Mouse (Mus musculus) testis, postnatal 10 days (tissue): ENCODE measurements around the gene Lurap1.

ENCODE experiments used
- DNase-seq: peaks from one replicate; pipeline ENCODE4 v3.0.0; 2021; ENCODE audit warnings: low spot score

Gene Lurap1

GRCm38 (mm10) chr4:116151238-116151637, at the start of gene Lurap1:
Lurap1 (minus strand) TSS chr4:116151338.
- DNase-seq: no peak

DNA sequence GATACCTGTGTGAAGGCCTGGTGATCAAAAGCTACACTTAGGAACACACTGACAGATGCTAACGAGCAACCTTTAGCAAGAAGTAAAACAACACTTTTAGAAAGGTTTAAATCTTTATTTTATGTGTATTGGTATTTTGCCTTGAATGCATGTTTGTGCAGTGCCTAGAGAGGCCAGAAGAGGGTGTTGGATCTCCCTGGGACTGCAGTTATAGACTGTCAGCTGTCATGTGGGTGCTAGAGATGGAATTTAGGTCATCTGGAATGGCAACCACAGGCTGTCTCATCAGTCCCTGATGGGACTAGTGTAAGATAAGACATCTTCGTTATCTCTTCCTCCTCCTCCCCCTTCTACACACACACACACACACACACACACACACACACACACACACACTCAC, 47.3 kb upstream of the Lurap1 start:
- no peak for DNase-seq

- no peak for DNase-seq
Measured at GRCm38 (mm10) chr4:116193583-116194383, 42.6 kb upstream of the Lurap1 start.

GRCm38 (mm10) chr4:116192286-116192835, 41.2 kb upstream of the Lurap1 start:
- DNase-seq: no peak

DNA sequence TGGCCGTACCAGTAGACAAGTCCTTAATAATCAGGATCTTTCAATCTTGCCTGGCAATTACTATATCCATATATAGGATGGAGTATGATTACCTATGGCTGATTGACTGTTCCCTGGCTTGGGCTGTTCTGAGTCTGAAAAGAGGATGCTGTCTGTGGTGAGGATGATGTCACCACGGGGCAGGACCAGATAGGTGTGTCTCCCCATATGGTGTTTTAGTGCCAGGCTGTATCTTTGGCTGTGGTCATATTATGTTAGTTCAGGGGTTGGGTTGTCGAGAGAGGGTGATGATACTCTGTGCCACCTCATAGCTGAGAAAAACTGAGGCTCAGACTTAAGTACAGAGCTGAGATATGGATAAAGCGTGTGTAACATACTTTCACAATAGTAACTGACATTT, 33.9 kb upstream of the Lurap1 start:
- no peak for DNase-seq

- DNase-seq: no peak
Measured at GRCm38 (mm10) chr4:116182745-116183144, 31.6 kb upstream of the Lurap1 start.

- no peak for DNase-seq
Measured at GRCm38 (mm10) chr4:116182079-116182478, 30.9 kb upstream of the Lurap1 start.

DNA sequence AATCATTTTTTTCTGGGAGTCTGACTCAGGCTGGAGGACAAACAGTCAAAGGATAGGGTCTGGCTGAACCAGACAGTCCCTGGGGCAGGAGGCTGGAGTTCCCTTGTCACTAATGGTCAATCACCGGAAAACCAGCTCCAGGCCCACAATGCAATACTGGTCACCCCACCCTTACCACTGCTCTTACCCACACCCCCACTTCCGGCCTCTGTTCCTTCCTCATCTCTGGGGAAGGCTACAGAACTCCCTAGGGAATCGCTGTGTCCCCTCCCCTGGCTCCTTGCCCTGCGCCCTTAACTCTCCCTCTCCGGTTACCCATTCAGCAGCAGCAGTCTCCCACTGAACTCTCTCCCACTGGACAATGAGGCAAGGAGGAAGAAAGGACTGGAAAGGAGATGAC, 26.0 kb upstream of the Lurap1 start:
- peak; percentile 67 for DNase-seq

DNA sequence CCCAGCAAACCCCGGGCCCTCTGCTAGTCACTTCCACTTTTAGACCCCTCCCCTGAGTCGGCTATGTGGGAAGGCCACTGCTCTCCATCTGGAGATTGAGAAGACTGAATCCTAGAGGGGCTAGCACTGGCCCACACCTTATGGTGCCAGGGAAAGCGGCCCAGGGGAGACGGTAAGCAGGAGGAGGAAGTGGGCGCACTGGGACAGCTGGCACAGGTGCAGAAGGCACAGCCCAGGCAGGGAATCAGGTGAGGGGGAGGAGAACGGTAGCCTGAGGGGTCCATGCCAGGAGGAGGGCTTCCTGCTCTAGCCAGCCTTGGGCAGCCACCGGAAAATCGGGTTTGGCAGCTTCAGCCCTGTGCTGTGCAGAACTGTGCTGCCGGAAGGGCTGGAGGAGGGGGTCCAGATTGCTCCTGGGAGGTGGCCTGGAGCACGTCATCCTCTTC, 25.4 kb upstream of the Lurap1 start:
- peak; percentile 65 for DNase-seq

DNA sequence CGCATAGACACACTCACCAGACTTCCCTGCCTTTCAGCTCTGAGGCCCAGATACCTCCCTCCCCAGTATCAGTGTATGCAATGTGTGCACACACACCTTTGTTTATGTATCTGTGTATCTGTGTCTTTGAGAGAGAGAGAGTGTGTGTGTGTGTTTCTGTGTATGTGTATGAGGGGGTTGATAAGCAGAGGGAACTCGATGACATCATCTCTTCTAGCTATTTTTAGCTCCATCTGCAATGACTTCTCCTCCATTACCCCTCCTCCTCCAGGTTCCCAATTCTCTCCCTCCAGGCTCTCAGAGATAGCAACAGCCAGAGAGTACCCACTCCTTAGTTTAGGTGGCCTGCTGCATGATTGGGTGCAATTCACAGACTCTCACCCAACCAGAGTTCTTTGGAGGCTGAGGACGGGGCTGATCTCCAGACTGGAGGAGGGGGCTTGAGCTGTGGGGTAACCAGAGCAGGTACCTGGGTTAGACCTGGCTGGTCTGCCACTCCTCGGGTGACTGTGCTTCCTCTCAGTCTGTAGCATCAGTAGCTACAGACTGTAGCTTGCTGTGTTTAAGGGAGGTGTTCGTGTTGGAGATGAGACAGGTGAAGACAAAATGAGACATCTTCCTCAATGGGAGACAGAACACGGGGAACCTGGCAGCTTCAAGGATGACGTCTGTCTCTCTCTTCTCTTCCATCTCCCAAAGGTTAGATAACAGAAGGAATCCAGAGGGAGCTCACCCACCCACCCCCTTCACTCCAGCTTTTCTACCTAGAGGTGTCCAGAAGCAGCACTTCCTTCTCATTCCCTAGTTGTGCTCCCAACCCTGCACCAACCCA, 24.8 kb upstream of the Lurap1 start:
- DNase-seq: no peak

GRCm38 (mm10) chr4:116175136-116175535, 24.0 kb upstream of the Lurap1 start:
- DNase-seq: no peak

- no peak for DNase-seq
Measured at GRCm38 (mm10) chr4:116174466-116175116, 23.5 kb upstream of the Lurap1 start.

DNA sequence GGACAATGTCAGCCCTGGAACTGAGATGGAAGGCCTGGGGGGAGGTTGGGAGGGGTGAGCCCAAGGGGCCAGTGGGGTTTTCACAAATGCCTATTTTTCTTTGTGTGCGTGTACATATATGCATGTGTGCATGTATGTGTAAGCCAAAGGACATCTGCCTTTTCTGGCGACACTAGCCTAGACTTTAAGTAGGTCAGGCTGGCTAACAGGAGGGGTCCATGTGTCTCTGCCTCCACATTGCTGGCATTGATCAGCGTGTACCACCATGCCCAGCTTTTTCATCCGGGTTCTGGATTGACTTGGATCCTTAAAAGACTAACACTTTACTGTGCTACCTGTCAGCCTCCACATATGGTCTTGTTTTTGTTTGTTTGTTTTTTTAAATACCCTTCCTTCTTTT, 22.6 kb upstream of the Lurap1 start:
- no peak for DNase-seq

- DNase-seq: no peak
Measured at GRCm38 (mm10) chr4:116173072-116173471, 21.9 kb upstream of the Lurap1 start, which contains the start of the genes 1700042G07Rik and Gm49337. 1700042G07Rik (plus strand) TSS chr4:116173372. Gm49337 (plus strand) TSS chr4:116173384.

DNA sequence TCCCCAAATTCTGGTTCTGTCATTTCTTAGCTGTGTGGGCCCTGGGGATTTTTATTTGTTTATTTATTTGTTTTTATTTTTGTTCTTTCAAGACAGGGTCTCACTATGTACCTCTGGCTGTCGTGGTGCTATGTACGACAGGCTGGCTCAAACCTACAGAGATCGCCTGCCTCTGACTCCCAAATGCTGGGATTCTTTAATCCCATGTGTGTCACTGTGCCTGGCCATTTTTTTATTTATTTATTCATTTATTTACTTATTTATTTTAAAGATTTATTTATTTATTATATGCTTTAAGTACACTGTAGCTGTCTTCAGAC, 18.2 kb upstream of the Lurap1 start:
- no peak for DNase-seq

DNA sequence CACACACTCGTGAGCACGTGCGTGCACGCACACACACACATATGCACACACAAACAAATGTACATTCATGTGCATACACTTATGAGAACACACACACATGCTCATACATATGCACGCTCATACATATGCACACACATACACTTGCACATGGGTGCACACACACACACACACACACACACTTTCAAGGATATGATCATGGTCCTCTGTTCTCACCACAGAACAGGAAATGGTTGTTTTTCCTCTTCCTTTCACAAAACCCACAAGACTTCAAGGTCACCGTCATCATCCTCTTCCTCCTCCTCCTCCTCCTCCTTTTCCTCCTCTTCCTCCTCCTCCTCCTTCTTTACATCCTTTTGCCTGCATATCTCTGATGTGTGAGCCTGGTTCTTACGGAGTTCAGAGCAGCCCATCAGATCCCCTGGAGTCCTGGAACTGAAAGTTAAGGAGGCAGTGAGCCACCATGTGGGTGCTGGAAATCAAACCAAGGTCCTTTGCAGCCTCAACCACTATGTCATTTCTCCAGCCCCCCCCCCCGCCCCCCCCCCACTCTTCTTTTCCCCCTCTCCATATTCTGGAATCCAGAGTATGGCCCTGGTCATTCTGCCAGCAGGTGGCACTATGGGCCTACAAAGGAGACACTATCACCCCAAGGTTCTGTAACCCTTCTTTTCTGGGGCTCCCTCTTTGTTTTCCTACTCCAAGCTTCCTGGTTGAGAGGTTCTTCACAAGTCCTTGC, 17.6 kb upstream of the Lurap1 start:
- peak; percentile 89 for DNase-seq

DNA sequence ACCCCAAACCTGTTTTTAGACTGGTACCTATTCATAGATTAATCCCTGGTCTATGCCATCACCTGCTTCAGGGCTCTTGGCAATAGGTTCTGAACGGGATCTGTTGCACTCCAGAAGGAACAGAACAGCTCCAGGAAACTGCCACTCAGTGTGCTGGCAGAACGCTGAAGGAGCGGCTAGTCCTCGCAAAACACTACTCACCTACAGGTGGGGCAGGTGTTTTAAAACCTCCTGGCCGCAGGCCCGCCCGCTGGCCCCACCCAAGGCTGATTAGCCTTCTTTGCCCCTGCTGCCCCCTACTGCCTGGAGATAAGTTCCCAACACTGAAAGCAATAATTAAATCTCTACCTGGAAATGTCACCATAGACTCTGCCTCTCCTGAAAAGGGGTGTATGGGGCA, 16.3 kb upstream of the Lurap1 start, which contains the start of gene Tspan1:
Gene Tspan1 (minus strand): TSS at position 198 of the 400 bp plus-strand sequence.
- DNase-seq: no peak

DNA sequence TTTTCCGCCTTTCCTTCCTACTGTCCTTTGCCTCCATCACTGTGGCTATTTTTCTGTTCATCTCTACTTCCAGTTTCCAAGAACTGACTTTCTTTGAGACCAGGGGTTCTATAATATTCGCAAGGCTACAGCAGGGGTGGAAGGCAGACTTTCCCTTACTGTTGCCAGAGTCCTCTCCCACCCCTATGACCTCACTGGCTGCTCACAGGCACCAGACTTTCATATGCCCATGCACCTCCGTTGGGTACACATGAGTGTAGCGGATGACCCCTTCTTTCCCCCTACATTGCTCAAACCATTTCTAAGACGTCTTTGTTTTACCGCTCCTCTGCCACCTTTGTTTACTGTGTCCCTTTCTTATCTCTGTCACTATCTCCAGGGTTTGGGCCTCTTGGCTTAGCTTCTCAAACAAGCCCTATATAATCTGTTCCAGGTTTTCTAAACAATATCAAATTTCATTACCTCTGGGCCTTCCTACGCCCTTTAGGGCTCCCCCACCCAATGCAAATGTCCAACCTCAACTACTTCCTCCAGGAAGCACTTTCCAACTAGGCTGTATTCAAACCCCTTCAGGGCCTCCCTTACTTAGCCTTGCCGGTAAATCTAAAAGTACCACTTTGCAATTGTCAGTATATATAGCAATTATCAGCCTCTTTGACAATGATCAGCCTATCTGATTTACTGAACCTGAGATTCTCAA, 14.7 kb upstream of the Lurap1 start:
- no peak for DNase-seq

DNA sequence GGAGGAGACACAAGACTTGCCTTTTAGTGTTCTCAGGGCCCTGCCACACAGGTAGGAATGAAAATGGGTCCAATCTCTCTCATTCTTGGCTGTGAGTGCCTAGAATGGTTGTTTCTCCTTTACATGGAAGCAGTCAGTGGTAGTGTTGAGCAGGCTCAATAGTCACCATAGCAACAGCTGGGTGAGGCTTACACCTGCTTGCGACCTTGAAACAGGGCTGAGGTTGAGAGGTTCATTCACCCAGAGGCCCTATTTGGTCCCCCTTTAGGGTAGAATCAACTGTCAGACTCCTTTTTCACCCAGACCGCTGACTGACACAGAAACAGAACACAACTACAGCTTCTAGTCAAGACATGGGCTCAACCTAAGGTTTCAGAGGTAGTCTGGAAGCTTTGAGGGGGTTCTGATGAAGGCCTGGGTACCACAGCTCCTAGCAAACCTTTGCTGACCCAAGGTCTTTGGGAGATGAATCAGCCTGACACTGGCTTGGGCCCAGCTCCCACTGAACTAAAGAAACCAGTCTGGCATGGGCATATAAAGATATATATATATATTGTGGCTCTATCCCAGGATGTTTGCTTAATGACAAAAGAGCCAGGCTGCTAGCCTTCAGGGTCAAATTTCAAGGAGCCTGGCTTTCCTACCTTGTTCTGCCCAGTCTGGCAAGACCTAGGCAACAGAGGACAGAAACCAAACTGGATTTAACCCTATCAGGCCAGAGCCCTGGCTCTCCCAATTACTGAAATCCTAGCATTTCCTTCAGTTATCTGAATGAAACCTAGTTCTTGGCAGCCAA, 13.8 kb upstream of the Lurap1 start:
- DNase-seq: no peak

DNA sequence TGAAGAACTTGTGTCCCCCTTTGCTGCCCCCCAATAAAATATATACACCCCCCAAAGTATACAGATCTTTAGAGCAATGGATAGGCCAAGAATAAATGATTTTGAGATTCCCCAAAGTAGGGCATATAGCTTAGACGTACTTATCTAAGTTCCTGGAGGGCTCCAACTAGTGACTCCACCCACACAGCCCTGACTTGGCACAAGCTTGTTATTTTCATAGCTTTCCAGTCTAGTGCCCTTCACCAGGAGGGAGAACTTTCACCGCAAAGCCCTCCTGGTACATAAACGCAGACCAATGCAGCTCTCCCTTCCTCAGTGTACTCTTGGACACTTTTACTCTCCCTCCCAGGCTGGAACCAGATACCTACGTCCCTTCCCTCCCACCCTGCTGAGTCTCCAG, 11.0 kb upstream of the Lurap1 start:
- DNase-seq: no peak
